Mouse (Mus musculus) liver, postnatal 0 days (tissue): ENCODE measurements around the gene 1110004F10Rik. TPM values are rescaled to one million over a fixed set of nuclear protein-coding genes. Genes with fewer than 3 reads are reported as not detected.
A peak's percentile ranks its signal among the peaks of the same experiment; 100 is the strongest.

Experiments
- ATAC-seq: fragments of 200-750 bp; cut with Nextera tagmentation; 2 replicates; pipeline ENCODE4 v1.8.0; 2017; ENCODE audit warnings: mild to moderate bottlenecking, moderate library complexity
- DNase-seq: peaks from one replicate; pipeline ENCODE4 v3.0.0-alpha.2; 2016
- H3K27ac ChIP-seq: fragments of 300-500 bp; sonication (generic); 2 replicates; pipeline ENCODE4 v1.5.1; 2014; ENCODE audit warnings: antibody characterized with exemption, moderate library complexity, mild to moderate bottlenecking, low read depth
- H3K27me3 ChIP-seq: fragments of 300-500 bp; sonication (generic); 2 replicates; pipeline ENCODE4 v1.6.1; 2014; ENCODE audit warnings: low read length, control low read depth, mixed read lengths; ENCODE audit not compliant: insufficient read depth
- H3K36me3 ChIP-seq: fragments of 300-500 bp; sonication (generic); replicated peaks from 2 replicates; pipeline ENCODE4 v1.6.1; 2014; ENCODE audit warnings: mild to moderate bottlenecking, control low read depth, low read length, moderate library complexity, mixed read lengths; ENCODE audit not compliant: insufficient read depth
- H3K4me1 ChIP-seq: fragments of 300-500 bp; sonication (generic); 2 replicates; pipeline ENCODE4 v1.6.1; 2014; ENCODE audit warnings: antibody characterized with exemption, mild to moderate bottlenecking, control low read depth; ENCODE audit not compliant: insufficient read depth
- H3K4me2 ChIP-seq: fragments of 300-500 bp; sonication (generic); 2 replicates; pipeline ENCODE4 v1.6.1; 2014; ENCODE audit warnings: low read depth, mild to moderate bottlenecking, low read length, moderate library complexity, mixed read lengths
- H3K4me3 ChIP-seq: fragments of 300-500 bp; sonication (generic); 2 replicates; pipeline ENCODE4 v1.5.1; 2014; ENCODE audit warnings: low read depth, low read length
- H3K9ac ChIP-seq: fragments of 300-500 bp; sonication (generic); replicated peaks from 2 replicates; pipeline ENCODE4 v1.6.1; 2014; ENCODE audit warnings: mild to moderate bottlenecking, moderate library complexity
- H3K9me3 ChIP-seq: fragments of 300-500 bp; sonication (generic); 2 replicates; pipeline ENCODE4 v1.6.1; 2016; ENCODE audit warnings: mild to moderate bottlenecking, control low read depth, low read length, mixed read lengths
- CTCF ChIP-seq: sonication (generic); IDR thresholded peaks from 2 replicates; pipeline ENCODE4 v1.5.1; 2016; ENCODE audit warnings: antibody characterized with exemption, low read depth
- EP300 ChIP-seq: IDR thresholded peaks from 2 replicates; pipeline ENCODE4 v1.6.1; 2016; ENCODE audit warnings: antibody characterized with exemption, low read depth, mild to moderate bottlenecking
- WGBS: fragments of 180-500 bp; shearing (Covaris S2); extraction: QIAGEN DNeasy Blood & Tissue Kit; methylation state at CpG from one replicate; pipeline ENCODE4 v1.1.7; 2014; ENCODE audit not compliant: insufficient replicate concordance; 5-methylcytosine and 5-hydroxymethylcytosine counted together
- polyA plus RNA-seq: library from polyadenylated mRNA; unstranded; fragments of >200 nt; fragmentation: Nextera tagmentation; extraction: Ambion mirVana; gene quantifications from 2 replicates; pipeline ENCODE4 v1.2.1, GENCODE M21; 2015

Gene 1110004F10Rik
- polyA plus RNA-seq, 1 experiment from 2014 or later, result 93.1 TPM

DNA sequence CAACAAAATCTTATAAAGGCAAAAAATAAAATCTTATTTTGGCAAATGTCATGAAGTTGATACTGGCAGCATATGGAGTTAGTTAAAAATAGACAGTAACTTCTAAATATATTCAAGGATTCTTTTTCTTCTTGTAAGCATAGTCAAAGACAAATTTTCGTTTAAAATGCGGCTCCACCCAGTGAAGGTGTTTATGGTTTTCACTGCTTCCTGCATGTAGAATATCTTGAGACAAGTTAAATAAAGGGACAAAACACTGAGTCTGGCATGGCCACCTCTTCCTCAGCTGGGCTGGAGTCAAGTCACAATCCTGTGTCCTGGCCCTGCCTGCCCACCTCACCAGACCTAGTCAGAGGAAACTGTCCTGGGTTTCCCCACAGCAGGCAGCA is 84.4 kb downstream of the 1110004F10Rik start:
- no peak for DNase-seq
- H3K36me3 ChIP-seq, result no peaks in the 10 kb centered on the region
- 63% methylated on average over 2 of the region's 2 CpGs for WGBS
- H3K4me3 ChIP-seq, result no peak overlapping the region
- no peak overlapping the region for H3K4me2 ChIP-seq
- TF ChIP-seq EP300 (no peak), CTCF (no peak)
- H3K9ac ChIP-seq, result no peak overlapping the region
- no peaks in the 10 kb centered on the region; the same call in 1 of the 2 replicates for H3K9me3 ChIP-seq
- no peak overlapping the region for H3K27ac ChIP-seq
- H3K27me3 ChIP-seq, result no peaks in the 10 kb centered on the region
- H3K4me1 ChIP-seq, result no peaks in the 10 kb centered on the region; the same call in 1 of the 2 replicates
- ATAC-seq, result no peak

DNA sequence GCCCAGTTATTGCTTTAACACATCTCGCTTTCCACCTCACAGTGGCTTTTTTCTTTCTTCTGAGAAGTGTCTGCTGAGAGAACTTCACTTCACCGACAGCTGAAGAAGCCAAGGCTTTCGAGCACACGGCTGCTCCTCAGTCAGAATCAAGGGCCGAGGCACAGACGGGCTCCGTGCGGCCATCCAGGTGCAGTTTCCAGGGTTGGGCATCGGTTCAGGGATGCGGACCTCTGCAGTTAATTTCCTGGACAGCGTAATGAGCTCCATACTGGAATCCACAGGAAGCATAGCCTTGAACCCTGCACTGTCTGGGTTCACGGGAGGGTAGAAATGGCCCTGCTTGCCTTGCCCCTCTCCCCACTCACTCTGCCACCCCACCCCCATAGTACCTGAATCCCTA is 84.9 kb downstream of the 1110004F10Rik start:
- Histone ChIP-seq H3K4me1 (no peaks in the 10 kb centered on the region; the same call in 1 of the 2 replicates), H3K36me3 (no peaks in the 10 kb centered on the region), H3K27me3 (no peaks in the 10 kb centered on the region), H3K4me2 (no peak overlapping the region), H3K27ac (no peak overlapping the region), H3K4me3 (no peak overlapping the region), H3K9me3 (no peaks in the 10 kb centered on the region; the same call in 1 of the 2 replicates), H3K9ac (no peak overlapping the region)
- no peak for DNase-seq
- TF ChIP-seq EP300, result no peak
- no peak for TF ChIP-seq CTCF
- WGBS, result 85% methylated on average over 12 of the region's 12 CpGs
- ATAC-seq, result no peak

DNA sequence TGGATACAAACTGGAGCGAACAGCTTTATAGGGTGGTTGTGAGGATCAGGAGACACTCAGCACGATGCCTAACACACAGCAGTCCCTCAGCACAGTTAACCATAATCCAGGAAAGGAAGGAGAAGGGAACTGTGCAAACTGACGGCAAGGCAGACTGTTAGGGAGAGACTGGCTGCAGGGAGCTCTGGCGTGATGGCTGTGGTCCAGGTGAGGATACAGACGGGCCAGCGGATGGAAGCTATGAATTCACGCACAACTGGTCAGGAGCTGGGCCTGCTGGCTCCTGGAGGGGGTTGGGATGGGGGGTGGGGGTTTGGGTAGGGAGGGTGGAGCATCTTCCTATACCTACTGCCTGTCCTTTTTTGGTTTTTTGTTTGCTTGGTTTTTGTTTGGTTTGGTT is 86.5 kb downstream of the 1110004F10Rik start:
- Histone ChIP-seq H3K4me2 (no peak overlapping the region), H3K9me3 (no peaks in the 10 kb centered on the region), H3K9ac (no peak overlapping the region), H3K36me3 (no peaks in the 10 kb centered on the region), H3K27ac (no peak overlapping the region), H3K4me3 (no peak overlapping the region), H3K4me1 (no peaks in the 10 kb centered on the region; the same call in 1 of the 2 replicates), H3K27me3 (no peaks in the 10 kb centered on the region)
- ATAC-seq (no peak), DNase-seq (no peak)
- WGBS, result 77% methylated on average over 7 of the region's 7 CpGs
- no peak for TF ChIP-seq CTCF

DNA sequence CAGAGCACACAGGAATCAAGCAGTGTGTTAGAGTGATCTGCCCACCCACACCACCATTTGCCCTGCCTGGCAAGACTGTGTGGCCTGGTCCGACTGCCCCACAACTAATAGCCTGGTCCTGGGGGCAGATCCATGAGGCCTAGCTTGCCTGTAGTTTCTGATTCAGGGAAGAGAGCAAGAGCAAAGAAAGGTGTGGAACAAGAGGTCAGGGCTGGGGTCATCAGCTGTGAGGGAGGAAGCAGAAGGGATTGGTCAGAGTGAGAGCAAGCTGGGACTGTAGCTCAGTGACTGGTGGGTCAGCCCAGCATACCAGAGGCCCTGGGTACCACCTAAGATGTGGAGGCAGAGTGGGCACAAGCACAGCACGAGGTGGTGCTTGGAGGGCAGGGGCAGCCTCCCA is 87.9 kb downstream of the 1110004F10Rik start:
- Histone ChIP-seq H3K9me3 (no peaks in the 10 kb centered on the region), H3K4me1 (no peaks in the 10 kb centered on the region), H3K27ac (no peak overlapping the region), H3K4me2 (no peak overlapping the region), H3K4me3 (no peak overlapping the region), H3K9ac (no peak overlapping the region), H3K27me3 (no peaks in the 10 kb centered on the region), H3K36me3 (no peaks in the 10 kb centered on the region)
- no peak for ATAC-seq
- TF ChIP-seq EP300, result no peak
- no peak for TF ChIP-seq CTCF
- WGBS, result 69% methylated on average over 2 of the region's 2 CpGs
- no peak for DNase-seq

DNA sequence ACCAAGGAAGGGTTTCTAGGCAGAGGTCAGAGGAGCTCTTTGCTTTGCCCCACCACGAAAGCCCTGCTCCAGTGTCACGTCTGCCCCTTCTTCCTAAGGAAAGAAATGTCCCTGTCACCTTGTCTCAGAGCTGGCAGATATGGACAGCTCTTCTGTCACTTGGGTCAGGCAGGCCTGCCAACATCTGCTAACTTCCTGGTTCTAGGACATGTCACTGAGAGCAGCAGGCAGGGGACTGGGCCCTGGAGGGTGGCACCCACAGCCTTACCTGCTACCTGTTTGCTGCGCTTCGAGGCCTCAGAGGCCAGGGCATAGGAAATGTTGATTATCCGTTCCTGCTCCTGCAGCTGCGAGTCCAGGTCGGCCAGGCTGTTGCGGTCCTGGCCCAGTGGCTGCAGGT is 89.1 kb downstream of the 1110004F10Rik start:
- H3K4me2 ChIP-seq, result no peak overlapping the region
- H3K27ac ChIP-seq, result no peak overlapping the region
- H3K4me3 ChIP-seq, result no peak overlapping the region
- WGBS, result 80% methylated on average over 8 of the region's 8 CpGs
- H3K9ac ChIP-seq, result no peak overlapping the region
- no peaks in the 10 kb centered on the region for H3K27me3 ChIP-seq
- TF ChIP-seq CTCF, result no peak
- TF ChIP-seq EP300, result no peak
- H3K4me1 ChIP-seq, result no peaks in the 10 kb centered on the region
- H3K9me3 ChIP-seq, result no peaks in the 10 kb centered on the region
- DNase-seq, result no peak
- ATAC-seq, result no peak
- no peaks in the 10 kb centered on the region for H3K36me3 ChIP-seq

DNA sequence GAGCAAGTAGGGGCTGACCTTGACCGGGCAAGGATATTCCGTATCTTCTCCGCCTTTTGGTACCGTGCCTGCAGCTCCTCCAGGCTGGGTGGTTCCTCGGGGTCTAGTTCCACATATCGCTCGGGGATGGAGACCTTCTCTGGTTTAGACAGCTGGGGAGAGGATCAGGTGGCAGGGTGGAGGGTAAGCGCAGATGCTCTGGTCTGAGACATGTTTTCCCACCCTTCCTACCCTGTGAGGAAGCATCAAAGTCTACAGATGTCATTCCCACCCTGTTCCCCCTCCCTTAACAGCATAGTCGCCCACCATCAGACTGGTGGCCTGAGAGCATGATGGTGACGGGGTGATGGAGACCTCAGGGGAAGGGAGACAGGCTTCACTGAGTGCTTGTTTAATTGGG is 90.2 kb downstream of the 1110004F10Rik start:
- no peaks in the 10 kb centered on the region for H3K4me1 ChIP-seq
- no peak overlapping the region for H3K9ac ChIP-seq
- H3K4me3 ChIP-seq, result no peak overlapping the region
- no peaks in the 10 kb centered on the region for H3K9me3 ChIP-seq
- no peak overlapping the region for H3K4me2 ChIP-seq
- ATAC-seq (no peak), DNase-seq (no peak)
- H3K36me3 ChIP-seq, result no peaks in the 10 kb centered on the region
- WGBS, result 69% methylated on average over 10 of the region's 10 CpGs
- H3K27me3 ChIP-seq, result no peaks in the 10 kb centered on the region
- TF ChIP-seq EP300 (no peak), CTCF (no peak)
- H3K27ac ChIP-seq, result no peak overlapping the region

DNA sequence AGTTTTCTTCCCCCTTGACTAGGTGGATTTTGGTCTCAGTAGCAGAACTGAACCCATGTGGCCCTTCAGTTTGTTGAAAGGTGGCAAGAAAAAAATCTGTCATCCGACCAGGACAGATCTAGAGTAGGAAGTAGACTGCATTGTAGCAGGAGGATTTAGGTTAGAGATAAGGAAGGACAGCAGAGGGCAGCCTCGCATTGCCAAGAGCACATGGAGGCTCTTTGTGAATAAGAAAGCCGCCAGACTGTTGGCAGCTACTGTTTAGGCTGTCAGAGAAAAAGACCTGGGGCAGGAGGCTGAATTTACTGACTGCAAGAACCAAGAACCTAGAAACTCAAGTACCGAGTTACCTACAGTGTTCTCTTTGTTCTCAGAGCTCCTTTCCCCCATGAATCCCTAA is 92.2 kb downstream of the 1110004F10Rik start:
- WGBS, result 20% methylated on average over 4 of the region's 4 CpGs
- no peaks in the 10 kb centered on the region for H3K27me3 ChIP-seq
- H3K9ac ChIP-seq, result no peak overlapping the region
- TF ChIP-seq EP300 (no peak), CTCF (peak; percentile 32)
- H3K27ac ChIP-seq, result no peak overlapping the region
- H3K4me1 ChIP-seq, result no peaks in the 10 kb centered on the region
- H3K9me3 ChIP-seq, result no peaks in the 10 kb centered on the region
- no peaks in the 10 kb centered on the region for H3K36me3 ChIP-seq
- H3K4me3 ChIP-seq, result no peak overlapping the region
- H3K4me2 ChIP-seq, result no peak overlapping the region
- DNase-seq (no peak), ATAC-seq (no peak)
